Mouse (Mus musculus) liver, embryonic 14.5 days (tissue): ENCODE measurements at regions not wholly inside any gene's neighbourhood (a gene's known extent, or its start where the extent isn't known, plus 50 kb on each side); places are given as distances from the start of the nearest gene placed in this dataset.

Experiments used
- ATAC-seq: fragments of 200-750 bp; cut with Nextera tagmentation; 2 replicates; pipeline ENCODE4 v1.8.0; 2017; ENCODE audit warnings: moderate number of reproducible peaks, mild to moderate bottlenecking, moderate library complexity; ENCODE audit not compliant: insufficient read depth
- DNase-seq, 3 experiments: peaks; one replicate each; pipeline ENCODE4 v3.0.0-alpha.2; 2012 to 2013; ENCODE audit warnings: low read depth in 3 of 3, low spot score in 3 of 3
- H3K27ac ChIP-seq: fragments of 300-500 bp; sonication (generic); 2 replicates; pipeline ENCODE4 v1.5.1; 2014; ENCODE audit warnings: moderate library complexity, mild to moderate bottlenecking, control low read depth, inconsistent platforms
- H3K27me3 ChIP-seq: fragments of 300-500 bp; sonication (generic); 2 replicates; pipeline ENCODE4 v1.6.1; 2014; ENCODE audit warnings: mild to moderate bottlenecking, low read length, moderate library complexity; ENCODE audit not compliant: control insufficient read depth, insufficient read depth
- H3K36me3 ChIP-seq: fragments of 300-500 bp; sonication (generic); replicated peaks from 2 replicates; pipeline ENCODE4 v1.6.1; 2014; ENCODE audit warnings: low read depth; ENCODE audit not compliant: control insufficient read depth, insufficient read depth
- H3K4me1 ChIP-seq, 2 experiments: fragments of 200-500 bp in 1 of 2; fragments of 300-500 bp in 1 of 2; sonication (generic) in 1 of 2; replicated peaks; 2 replicates each; pipeline ENCODE4 v1.6.1; 2012 to 2014; ENCODE audit warnings: antibody characterized with exemption in 1 of 2, inconsistent platforms in 1 of 2, low read length in 1 of 2; ENCODE audit not compliant: control insufficient read depth in 2 of 2, insufficient read depth in 2 of 2
- H3K4me2 ChIP-seq: fragments of 300-500 bp; sonication (generic); 2 replicates; pipeline ENCODE4 v1.6.1; 2014; ENCODE audit warnings: low read depth, mild to moderate bottlenecking, control low read depth, moderate library complexity
- H3K4me3 ChIP-seq, 2 experiments: fragments of 200-500 bp in 1 of 2; fragments of 300-500 bp in 1 of 2; sonication (generic) in 1 of 2; 2 replicates each; pipeline ENCODE4 v1.5.1; 2012 to 2014; ENCODE audit warnings: low read depth in 2 of 2, low read length in 2 of 2, mild to moderate bottlenecking in 2 of 2, control low read depth in 1 of 2, inconsistent platforms in 1 of 2, moderate library complexity in 1 of 2; ENCODE audit not compliant: insufficient read depth in 1 of 2
- H3K9ac ChIP-seq: fragments of 300-500 bp; sonication (generic); replicated peaks from 2 replicates; pipeline ENCODE4 v1.6.1; 2014; ENCODE audit warnings: mild to moderate bottlenecking, control low read depth, moderate library complexity
- H3K9me3 ChIP-seq: fragments of 300-500 bp; sonication (generic); 2 replicates; pipeline ENCODE4 v1.6.1; 2016; ENCODE audit warnings: low read length, mixed read lengths; ENCODE audit not compliant: control insufficient read depth
- CTCF ChIP-seq: IDR thresholded peaks from 2 replicates; pipeline ENCODE4 v1.5.1; 2016; ENCODE audit warnings: antibody characterized with exemption, low read depth, control low read depth
- EP300 ChIP-seq: IDR thresholded peaks from 2 replicates; pipeline ENCODE4 v1.6.1; 2016; ENCODE audit warnings: antibody characterized with exemption, low read depth
- WGBS: fragments of 180-500 bp; shearing (Covaris S2); extraction: QIAGEN DNeasy Blood & Tissue Kit; methylation state at CpG from one replicate; pipeline ENCODE4 v1.1.7; 2014; ENCODE audit not compliant: insufficient replicate concordance; 5-methylcytosine and 5-hydroxymethylcytosine counted together

GRCm38 (mm10) chr10:116645108-116645507 is 63.8 kb upstream of the Cnot2 start:
- no peaks in the 10 kb centered on the region for H3K4me1 ChIP-seq

More at GRCm38 (mm10) chr10:116645108-116645507, 63.8 kb upstream of the Cnot2 start:
- no peaks in the 10 kb centered on the region for H3K9me3 ChIP-seq
- no peak overlapping the region for H3K4me3 ChIP-seq
- no peak for TF ChIP-seq EP300
- TF ChIP-seq CTCF = no peak
- WGBS = 62% methylated on average over 9 of the region's 9 CpGs
- H3K27ac ChIP-seq = no peak overlapping the region
- no peak overlapping the region for H3K9ac ChIP-seq
- no peaks in the 10 kb centered on the region for H3K27me3 ChIP-seq
- ATAC-seq (no peak), DNase-seq (no peak)
- H3K36me3 ChIP-seq = no peaks in the 10 kb centered on the region
- no peak overlapping the region for H3K4me2 ChIP-seq
